Mouse (Mus musculus): ENCODE results near the gene B130006D01Rik. TPM values are rescaled to one million over a fixed set of nuclear protein-coding genes. Genes with fewer than 3 reads are reported as not detected.

Gene B130006D01Rik
- polyA plus RNA-seq, 1 experiment from 2014 or later: 0.51 TPM

DNA sequence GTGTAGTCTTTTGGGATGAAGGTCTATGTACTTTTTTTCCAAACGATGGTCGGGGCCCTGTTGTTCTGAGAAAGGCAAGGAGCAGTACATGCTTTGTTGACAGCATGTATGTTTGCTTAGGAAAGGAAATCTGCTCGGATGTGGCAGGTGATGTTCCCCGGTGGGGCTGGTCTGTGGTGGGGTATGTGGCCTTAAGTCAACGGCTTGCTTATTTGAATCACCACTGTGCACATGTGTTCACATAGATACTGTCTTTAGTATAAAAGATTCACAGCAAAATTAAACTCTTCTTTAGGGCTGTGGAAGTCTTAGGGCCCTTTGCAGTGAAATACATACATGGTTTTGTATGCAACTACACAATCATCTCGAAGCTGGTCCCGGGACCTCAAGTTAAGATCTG lies 9.0 kb upstream of the B130006D01Rik start:
- no peaks in the 10 kb centered on the region for H3K9me3 ChIP-seq
- 43% methylated on average over 7 of the region's 7 CpGs for WGBS
- H3K36me3 ChIP-seq: no peaks in the 10 kb centered on the region
- H3K9ac ChIP-seq: peak overlapping the region; percentile 98
- no peak overlapping the region for H3K27ac ChIP-seq (replicated peaks)
- H3K27me3 ChIP-seq (replicated peaks): no peaks in the 10 kb centered on the region
- peaks cover 32% of the 10 kb centered on the region for H3K4me1 ChIP-seq
- no peak for ATAC-seq (ENCODE audit: extremely low read depth, insufficient number of reproducible peaks, low FRiP score, low TSS enrichment)
- H3K4me2 ChIP-seq: peak overlapping the region; percentile 97
- H3K4me3 ChIP-seq: peak overlapping the region; percentile 97

GRCm38 (mm10) chr11:95716136-95716535 lies 7.3 kb upstream of the B130006D01Rik start:
- no peaks in the 10 kb centered on the region for H3K36me3 ChIP-seq
- H3K4me3 ChIP-seq: no peak overlapping the region
- no peaks in the 10 kb centered on the region for H3K27me3 ChIP-seq (replicated peaks)
- no peaks in the 10 kb centered on the region for H3K9me3 ChIP-seq
- H3K27ac ChIP-seq (replicated peaks): no peak overlapping the region
- WGBS: 60% methylated on average over 8 of the region's 8 CpGs
- ATAC-seq (ENCODE audit: extremely low read depth, insufficient number of reproducible peaks, low FRiP score, low TSS enrichment): no peak
- H3K9ac ChIP-seq: no peak overlapping the region
- no peak overlapping the region for H3K4me2 ChIP-seq
- H3K4me1 ChIP-seq: peaks cover 32% of the 10 kb centered on the region

DNA sequence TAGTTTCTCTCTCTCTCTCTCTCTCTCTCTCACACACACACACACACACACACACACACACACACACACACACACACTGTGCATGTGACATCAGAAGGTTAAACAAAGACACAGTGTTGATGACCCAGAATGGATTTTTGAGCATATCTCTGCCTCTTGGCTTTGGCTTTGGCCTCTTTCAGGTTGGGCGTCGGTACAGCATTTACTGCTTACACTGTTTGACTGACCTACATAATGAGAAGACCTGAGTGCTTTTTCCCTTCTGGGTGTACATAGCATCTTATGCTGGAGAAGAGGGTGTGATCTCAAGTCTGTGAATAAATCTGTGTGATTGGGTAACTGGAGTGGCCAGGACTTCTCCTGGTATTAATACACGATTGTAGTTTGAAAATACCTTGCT lies 4.0 kb upstream of the B130006D01Rik start:
- WGBS: 80% methylated on average over 3 of the region's 3 CpGs
- Histone ChIP-seq H3K36me3 (no peaks in the 10 kb centered on the region), H3K9me3 (no peaks in the 10 kb centered on the region), H3K27ac (replicated peaks) (no peak overlapping the region), H3K9ac (no peak overlapping the region), H3K27me3 (replicated peaks) (no peaks in the 10 kb centered on the region), H3K4me1 (peaks cover 20% of the 10 kb centered on the region), H3K4me3 (no peak overlapping the region), H3K4me2 (no peak overlapping the region)
- no peak for ATAC-seq (ENCODE audit: extremely low read depth, insufficient number of reproducible peaks, low FRiP score, low TSS enrichment)

DNA sequence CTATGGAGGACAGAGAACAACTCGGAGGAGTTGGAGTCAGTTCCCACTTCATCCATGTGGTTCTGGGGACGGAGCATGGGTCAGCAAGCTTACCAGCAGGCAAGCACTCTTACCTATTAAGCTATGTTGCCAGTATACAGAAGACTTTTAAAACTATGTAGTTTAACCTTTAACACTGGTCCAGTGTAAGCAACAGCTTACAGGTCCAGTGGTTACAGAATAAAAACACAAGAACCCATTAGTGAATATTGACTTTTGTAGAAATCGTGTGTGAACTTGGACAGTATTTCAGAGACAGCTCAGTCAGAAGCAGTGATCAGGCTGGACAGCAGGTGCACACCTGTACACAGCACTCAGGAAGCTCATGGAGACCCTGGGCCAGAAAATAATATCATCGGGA lies 1.1 kb downstream of the B130006D01Rik start:
- Histone ChIP-seq H3K4me3 (no peak overlapping the region), H3K27me3 (replicated peaks) (no peaks in the 10 kb centered on the region), H3K4me1 (peaks cover 9% of the 10 kb centered on the region), H3K9me3 (no peaks in the 10 kb centered on the region), H3K36me3 (no peaks in the 10 kb centered on the region), H3K4me2 (no peak overlapping the region), H3K27ac (replicated peaks) (no peak overlapping the region), H3K9ac (no peak overlapping the region)
- 89% methylated on average over 4 of the region's 4 CpGs for WGBS
- ATAC-seq (ENCODE audit: extremely low read depth, insufficient number of reproducible peaks, low FRiP score, low TSS enrichment): no peak

DNA sequence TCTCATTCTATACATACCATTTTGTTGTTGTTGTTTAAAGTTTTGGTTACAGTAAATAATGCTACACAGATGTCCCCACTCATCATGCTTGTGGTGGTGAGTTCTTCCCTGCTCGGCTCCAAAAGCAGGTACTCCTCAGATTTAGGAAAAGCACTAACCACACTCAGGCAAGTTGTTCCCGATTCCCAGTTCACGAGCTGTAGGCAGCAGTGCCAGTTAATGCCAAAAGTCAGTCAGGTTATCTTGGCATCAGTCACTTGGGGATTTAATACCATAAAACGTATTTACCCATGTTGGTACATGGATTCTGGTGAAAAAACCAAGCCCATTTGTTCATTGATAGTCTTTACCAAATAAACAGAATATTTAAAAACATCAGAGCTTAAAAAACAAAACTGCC lies 2.8 kb downstream of the B130006D01Rik start:
- Histone ChIP-seq H3K27ac (replicated peaks) (no peak overlapping the region), H3K4me1 (peaks cover 9% of the 10 kb centered on the region), H3K9me3 (no peaks in the 10 kb centered on the region), H3K36me3 (no peaks in the 10 kb centered on the region), H3K27me3 (replicated peaks) (no peaks in the 10 kb centered on the region), H3K4me2 (no peak overlapping the region), H3K9ac (no peak overlapping the region), H3K4me3 (no peak overlapping the region)
- ATAC-seq (ENCODE audit: extremely low read depth, insufficient number of reproducible peaks, low FRiP score, low TSS enrichment): no peak
- WGBS: 67% methylated on average over 4 of the region's 4 CpGs

GRCm38 (mm10) chr11:95727947-95728346 lies 4.6 kb downstream of the B130006D01Rik start:
- H3K27ac ChIP-seq (replicated peaks): no peak overlapping the region
- no peak for ATAC-seq (ENCODE audit: extremely low read depth, insufficient number of reproducible peaks, low FRiP score, low TSS enrichment)
- peaks cover 9% of the 10 kb centered on the region for H3K4me1 ChIP-seq
- 87% methylated on average over 5 of the region's 5 CpGs for WGBS
- H3K36me3 ChIP-seq: no peaks in the 10 kb centered on the region
- H3K27me3 ChIP-seq (replicated peaks): no peaks in the 10 kb centered on the region
- H3K9me3 ChIP-seq: no peaks in the 10 kb centered on the region
- no peak overlapping the region for H3K9ac ChIP-seq
- no peak overlapping the region for H3K4me3 ChIP-seq
- no peak overlapping the region for H3K4me2 ChIP-seq

DNA sequence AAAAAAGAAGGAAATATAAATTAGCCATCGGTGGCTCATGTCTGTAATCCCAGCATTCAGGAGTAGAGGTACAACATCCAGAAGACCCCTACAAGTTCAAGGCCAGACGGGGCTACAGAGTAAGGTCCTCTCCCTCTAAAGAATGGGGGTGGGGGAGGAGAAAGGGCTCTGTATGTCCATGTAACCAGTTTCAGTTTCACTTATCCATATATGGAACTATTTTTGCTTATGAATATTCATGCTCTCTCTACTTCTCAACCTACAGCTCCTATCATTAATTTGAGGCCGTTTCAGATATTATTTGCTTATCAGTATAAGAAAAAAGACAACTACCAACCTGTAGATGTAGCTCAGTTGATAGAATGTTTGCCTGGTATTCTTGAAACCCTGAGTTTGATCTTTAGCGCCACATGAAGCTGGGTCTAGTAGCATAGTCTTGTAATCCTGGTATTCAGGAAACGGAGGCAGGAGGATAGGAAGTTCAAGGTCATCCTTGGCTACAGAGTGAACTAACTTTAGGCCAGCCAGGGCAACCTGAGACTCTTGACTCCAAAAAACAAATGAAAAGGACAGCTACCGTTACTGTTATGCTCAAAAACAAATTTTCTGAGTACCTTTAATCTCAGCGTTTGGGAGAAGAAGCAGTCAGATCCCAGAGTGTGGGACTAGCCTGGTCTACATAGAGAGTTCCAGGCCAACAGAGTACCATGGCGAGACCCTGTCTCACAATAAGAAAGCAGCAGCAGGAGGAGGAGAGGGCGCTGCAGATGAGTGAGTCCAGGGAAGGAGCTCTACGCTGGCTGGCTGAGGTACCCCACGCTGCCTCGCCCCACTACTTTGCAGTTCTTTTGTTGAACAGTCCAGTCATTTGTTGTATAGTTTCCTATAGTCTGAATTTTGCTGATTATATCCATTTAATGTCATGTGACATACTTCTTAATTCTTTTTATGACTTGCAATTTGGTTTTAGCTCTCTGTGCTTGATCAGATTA lies 5.8 kb downstream of the B130006D01Rik start:
- Histone ChIP-seq H3K9me3 (no peaks in the 10 kb centered on the region), H3K4me1 (peaks cover 9% of the 10 kb centered on the region), H3K27me3 (replicated peaks) (no peaks in the 10 kb centered on the region), H3K9ac (no peak overlapping the region), H3K36me3 (no peaks in the 10 kb centered on the region; the same call in 1 of the 2 replicates), H3K27ac (replicated peaks) (no peak overlapping the region), H3K4me2 (no peak overlapping the region), H3K4me3 (no peak overlapping the region)
- 78% methylated on average over 12 of the region's 12 CpGs for WGBS
- no peak for ATAC-seq (ENCODE audit: extremely low read depth, insufficient number of reproducible peaks, low FRiP score, low TSS enrichment)

DNA sequence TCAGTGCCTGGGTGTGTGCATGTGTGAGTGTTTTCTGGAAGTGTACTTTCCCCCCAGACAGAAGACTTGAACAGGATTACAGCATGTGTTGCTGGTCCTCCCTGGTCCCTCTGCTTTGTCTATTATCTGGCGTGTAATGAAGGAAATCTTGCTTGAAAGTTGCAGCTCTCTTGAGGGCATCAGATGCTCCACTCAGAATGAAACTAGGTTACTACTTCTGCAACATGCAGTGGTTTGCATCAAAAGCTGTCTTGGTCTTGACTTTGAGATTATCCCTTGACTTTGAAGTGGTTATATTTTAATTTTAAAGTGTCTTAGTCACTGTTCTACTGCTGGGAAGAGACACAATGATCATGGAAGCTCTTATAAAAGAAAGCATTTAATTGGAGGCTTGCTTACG lies 11.1 kb downstream of the B130006D01Rik start:
- ATAC-seq (ENCODE audit: extremely low read depth, insufficient number of reproducible peaks, low FRiP score, low TSS enrichment): no peak
- H3K9me3 ChIP-seq: peaks cover 4% of the 10 kb centered on the region; the same call in 1 of the 2 replicates
- H3K27me3 ChIP-seq (replicated peaks): no peaks in the 10 kb centered on the region
- WGBS: 85% methylated on average over 2 of the region's 2 CpGs
- H3K4me1 ChIP-seq: peaks cover 10% of the 10 kb centered on the region
- H3K4me3 ChIP-seq: no peak overlapping the region
- H3K9ac ChIP-seq: no peak overlapping the region
- no peak overlapping the region for H3K4me2 ChIP-seq
- H3K36me3 ChIP-seq: no peaks in the 10 kb centered on the region; the same call in 1 of the 2 replicates
- H3K27ac ChIP-seq (replicated peaks): no peak overlapping the region

- Histone ChIP-seq H3K36me3 (no peaks in the 10 kb centered on the region; the same call in 1 of the 2 replicates), H3K27ac (replicated peaks) (no peak overlapping the region), H3K9me3 (peaks cover 4% of the 10 kb centered on the region; the same call in 1 of the 2 replicates), H3K4me2 (no peak overlapping the region), H3K4me1 (peaks cover 10% of the 10 kb centered on the region), H3K27me3 (replicated peaks) (no peaks in the 10 kb centered on the region), H3K9ac (no peak overlapping the region; the same call in 1 of the 2 replicates), H3K4me3 (no peak overlapping the region)
- WGBS: 57% methylated on average over 3 of the region's 3 CpGs
- ATAC-seq (ENCODE audit: extremely low read depth, insufficient number of reproducible peaks, low FRiP score, low TSS enrichment): no peak
Measured at GRCm38 (mm10) chr11:95737811-95738210, 14.4 kb downstream of the B130006D01Rik start.

DNA sequence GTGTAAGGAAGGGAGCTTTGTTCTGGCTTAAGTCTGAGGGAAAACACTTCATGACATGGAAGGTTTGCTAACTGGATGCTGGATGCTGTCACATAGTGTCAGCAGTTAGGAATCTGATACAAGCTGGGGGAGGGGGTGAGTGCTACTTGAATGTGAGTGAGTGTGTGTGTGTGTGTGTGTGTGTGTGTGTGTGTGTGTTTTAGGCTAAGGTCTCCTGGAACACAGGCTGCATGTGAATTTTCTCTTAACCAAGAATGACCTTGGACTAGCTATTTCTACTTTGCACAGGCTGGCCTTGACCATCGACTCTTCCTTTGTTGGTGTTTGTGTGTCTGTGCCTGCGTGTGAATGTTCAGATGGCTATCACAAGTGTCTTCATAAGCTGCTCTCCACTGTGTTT lies 21.1 kb downstream of the B130006D01Rik start:
- Histone ChIP-seq H3K27ac (replicated peaks) (peak overlapping the region; percentile 24; the same call in 1 of the 2 replicates), H3K4me1 (peaks cover 14% of the 10 kb centered on the region), H3K9me3 (no peaks in the 10 kb centered on the region), H3K36me3 (peaks cover 20% of the 10 kb centered on the region), H3K4me3 (no peak overlapping the region), H3K9ac (no peak overlapping the region), H3K4me2 (no peak overlapping the region), H3K27me3 (replicated peaks) (no peaks in the 10 kb centered on the region)
- WGBS: 80% methylated on average over 2 of the region's 2 CpGs
- no peak for ATAC-seq (ENCODE audit: extremely low read depth, insufficient number of reproducible peaks, low FRiP score, low TSS enrichment)

DNA sequence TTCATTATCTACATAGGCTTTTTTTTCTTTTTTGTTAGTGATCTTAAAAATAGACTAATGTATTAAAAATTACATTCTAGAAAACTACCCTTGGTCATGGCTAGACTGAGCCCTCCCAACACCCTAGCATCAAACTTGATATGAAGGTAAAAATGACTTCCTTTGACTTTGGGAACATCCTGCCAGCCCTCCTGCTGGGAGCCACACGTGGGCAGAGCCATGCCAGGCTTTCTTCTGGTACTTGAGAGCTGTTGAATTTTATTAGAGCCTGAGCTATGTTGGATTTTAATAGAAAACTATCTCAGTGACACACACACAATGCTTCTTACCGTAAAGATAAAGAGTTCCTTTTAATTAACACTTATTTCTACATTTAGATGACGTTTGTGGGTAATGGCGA lies 23.4 kb downstream of the B130006D01Rik start:
- 80% methylated on average over 4 of the region's 4 CpGs for WGBS

More for the DNA sequence above, 23.4 kb downstream of the B130006D01Rik start:
- H3K4me1 ChIP-seq: peaks cover 14% of the 10 kb centered on the region
- ATAC-seq (ENCODE audit: extremely low read depth, insufficient number of reproducible peaks, low FRiP score, low TSS enrichment): no peak
- no peak overlapping the region for H3K4me2 ChIP-seq
- peaks cover 34% of the 10 kb centered on the region for H3K36me3 ChIP-seq
- H3K27ac ChIP-seq (replicated peaks): no peak overlapping the region
- no peaks in the 10 kb centered on the region for H3K9me3 ChIP-seq
- H3K4me3 ChIP-seq: no peak overlapping the region
- no peaks in the 10 kb centered on the region for H3K27me3 ChIP-seq (replicated peaks)
- no peak overlapping the region for H3K9ac ChIP-seq

Measured in heart, embryonic 13.5 days (tissue).